Mouse (Mus musculus) megakaryocyte-erythroid progenitor cell, adult 5-6 weeks (primary cell): ENCODE measurements around the gene Hoxc5. TPM values are rescaled to one million over a fixed set of nuclear protein-coding genes. Genes with fewer than 3 reads are reported as not detected.

ENCODE experiments used
- ATAC-seq: replicated peaks from 2 replicates; pipeline ENCODE4 v1.8.0; 2016; ENCODE audit warnings: mild to moderate bottlenecking, inconsistent platforms; ENCODE audit not compliant: severe bottlenecking, poor library complexity, low FRiP score, low TSS enrichment
- total RNA-seq, 2 experiments: library from RNA; stranded (forward) in 1 of 2; stranded (reverse) in 1 of 2; fragments of 200-1000, 215-1000 nt in 1 of 2; fragments of >200 nt in 1 of 2; fragmentation: Nextera tagmentation in 1 of 2; gene quantifications; 2 replicates each; pipeline ENCODE4 v1.2.3; 2014 to 2017

Hoxc5 gene
- total RNA-seq, 2 experiments from 2014 or later: not detected

DNA sequence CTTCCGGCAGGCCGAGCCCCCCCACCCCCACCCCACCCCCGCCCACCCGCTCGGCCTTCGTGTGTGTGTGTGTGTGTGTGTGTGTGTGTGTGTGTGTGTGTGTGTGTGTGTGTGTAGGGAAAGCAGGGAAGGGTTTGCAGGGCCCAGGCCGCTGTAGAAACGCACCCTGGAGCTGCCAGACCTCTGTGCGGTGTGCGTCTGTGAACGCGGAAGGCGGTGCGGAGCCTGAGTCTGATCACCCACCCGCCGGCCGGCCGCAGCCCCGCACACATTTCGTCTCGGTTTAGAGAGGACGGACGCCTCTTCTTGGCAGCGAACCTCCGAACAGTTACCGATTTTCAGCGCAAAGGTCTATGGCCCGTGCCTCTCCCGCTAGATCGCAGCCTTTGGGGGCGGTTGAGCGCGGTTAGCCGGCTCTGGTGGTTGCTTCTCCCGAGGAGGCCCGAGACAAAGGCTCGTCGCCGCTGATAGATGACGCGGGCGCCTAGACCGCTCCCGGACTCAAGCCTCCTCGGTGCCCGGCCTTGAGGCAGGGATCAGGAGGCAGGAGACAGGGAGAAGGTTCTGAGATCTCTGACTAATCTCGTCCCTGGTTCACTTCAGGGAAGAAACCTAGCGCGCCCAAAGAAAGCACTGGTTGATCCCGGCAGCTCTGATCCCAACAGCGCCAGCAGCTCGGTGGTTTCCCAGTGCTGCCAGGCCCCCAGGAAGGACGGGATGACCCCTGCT is 24.3 kb upstream of the Hoxc5 start:
- no peak for ATAC-seq

DNA sequence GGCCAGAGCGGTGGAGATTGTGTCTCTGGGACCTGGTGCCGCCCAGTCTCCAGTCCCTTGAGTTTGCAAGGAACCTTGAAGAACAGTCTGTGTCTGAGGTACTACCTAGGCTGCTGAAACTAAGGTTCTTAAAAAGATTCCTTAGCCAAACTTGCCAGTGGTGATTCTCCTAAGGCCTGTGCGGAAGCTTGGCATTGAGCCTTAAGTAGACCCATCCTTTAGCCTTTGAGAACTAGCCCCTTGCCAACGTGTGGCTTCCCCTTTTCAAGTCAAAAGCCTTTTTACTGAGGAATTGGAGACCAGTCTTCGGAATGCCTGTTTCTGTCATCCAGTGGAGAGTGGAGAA is 23.8 kb upstream of the Hoxc5 start:
- ATAC-seq: no peak

DNA sequence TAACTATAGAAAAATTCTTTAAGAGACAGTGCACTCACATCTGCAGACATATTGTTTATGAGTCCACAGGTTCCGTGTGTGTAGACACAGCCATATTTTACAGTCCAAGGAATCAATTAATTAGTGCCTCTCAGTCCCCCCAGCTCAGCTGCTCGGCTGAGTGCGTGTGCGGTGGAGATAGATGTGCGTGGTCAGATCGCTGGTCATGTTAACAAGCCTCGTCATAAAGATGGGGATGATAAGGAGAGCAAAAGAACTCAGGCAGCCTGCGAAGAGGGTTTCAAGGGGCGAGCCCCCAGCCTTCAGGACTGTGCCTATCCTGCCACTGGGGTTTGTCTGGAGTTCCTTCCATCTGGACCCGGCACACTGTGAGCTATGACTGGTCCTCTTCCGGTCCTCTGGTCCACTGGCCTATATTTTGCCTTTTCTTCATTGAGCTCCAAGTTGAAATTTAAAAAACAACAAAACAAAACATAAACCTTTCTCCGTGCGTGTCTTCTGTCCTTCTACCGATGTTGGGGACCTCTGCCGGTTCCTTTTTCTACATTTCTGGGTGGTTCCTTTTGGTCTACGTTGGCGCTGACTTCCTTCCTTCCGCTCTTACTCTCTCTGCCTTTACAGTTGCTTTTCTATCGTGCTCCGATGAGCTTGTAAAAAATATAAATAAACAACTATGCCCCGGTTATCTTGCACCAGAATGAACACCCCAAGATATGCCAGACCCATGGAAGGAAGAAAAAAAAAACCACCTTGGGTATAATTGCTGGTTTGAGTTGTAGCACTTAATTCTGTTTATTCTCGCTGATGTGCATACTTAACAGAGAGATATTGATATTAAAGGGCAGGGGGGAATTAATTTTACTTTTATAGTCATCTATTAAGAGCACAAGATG is 21.8 kb upstream of the Hoxc5 start:
- ATAC-seq: no peak

DNA sequence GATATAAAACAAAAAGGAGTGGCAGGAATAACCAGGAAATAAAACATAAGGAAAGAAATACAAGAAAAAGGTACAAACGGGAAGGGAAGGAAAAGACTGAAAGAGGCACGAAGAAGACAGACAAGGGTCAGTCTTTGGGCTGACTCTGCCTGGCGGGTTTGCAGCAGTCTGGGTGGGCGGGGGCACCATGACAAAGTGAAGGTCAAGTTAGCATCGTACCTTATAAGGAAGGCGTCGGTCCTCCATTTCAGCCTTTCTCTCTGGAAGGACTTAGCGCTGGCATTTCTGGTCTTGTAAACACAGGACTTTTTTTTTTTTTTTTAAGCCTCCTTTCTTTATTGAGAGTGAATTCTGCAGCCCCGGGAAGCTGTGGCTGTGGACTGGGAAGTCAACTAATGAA is 20.0 kb upstream of the Hoxc5 start:
- ATAC-seq: no peak

DNA sequence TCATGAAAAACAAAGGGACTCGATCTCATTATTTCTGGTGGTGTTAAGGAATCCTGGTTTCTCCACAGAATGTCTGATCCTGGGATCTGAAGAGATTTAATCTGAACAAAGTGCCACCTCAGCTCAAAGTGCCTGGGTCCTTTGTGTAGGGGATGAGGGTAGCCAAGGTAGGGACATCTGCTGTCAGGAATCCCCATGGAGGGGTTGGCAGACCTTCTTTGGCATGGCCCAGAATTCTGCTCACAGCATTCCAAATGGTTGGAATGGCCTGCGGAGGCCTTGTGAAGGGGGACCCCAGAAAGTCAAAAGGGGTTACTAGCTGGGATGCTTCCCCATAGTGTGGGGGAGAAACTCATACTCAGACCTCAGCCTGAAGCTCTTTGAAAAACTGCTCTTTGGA is 18.4 kb upstream of the Hoxc5 start:
- ATAC-seq: no peak

DNA sequence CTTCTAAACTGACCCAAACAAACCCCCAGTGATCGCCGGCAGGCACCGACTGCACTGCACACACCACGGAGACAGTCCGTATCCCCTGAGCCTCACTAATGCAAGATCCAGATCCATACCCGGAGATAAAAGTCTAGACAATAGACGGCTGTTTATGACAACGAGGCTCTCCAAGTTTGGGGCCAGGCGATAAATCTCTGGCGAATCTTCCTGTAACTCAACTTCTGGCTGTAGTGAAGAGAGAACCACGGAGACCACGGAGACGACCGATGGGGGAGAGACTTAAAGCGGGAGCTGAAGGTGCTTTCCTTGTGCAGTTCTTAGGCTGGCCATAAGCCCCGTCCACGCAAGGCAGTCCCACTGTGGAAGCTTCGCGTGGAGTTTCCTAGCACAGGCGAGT is 17.5 kb upstream of the Hoxc5 start:
- ATAC-seq: no peak

DNA sequence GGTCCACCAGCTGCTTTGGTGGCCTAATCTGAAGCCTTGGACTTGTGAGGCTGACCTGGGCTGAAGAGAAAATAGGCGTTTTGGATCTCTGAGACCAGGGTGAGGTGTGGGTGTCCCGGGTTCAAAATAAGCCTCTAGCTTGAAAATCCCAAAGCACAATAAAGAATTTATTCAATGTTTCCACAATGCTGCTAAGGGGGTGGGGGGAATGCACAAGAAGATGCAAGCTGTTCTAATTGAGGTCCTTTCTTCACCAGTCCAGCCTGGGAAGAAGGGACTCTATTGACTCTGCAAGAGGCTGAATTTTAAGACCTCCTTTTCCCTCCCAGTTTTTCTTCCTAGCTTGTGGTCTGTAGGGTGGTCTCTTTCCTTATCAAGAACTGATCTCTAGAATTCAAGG is 16.4 kb upstream of the Hoxc5 start:
- no peak for ATAC-seq

DNA sequence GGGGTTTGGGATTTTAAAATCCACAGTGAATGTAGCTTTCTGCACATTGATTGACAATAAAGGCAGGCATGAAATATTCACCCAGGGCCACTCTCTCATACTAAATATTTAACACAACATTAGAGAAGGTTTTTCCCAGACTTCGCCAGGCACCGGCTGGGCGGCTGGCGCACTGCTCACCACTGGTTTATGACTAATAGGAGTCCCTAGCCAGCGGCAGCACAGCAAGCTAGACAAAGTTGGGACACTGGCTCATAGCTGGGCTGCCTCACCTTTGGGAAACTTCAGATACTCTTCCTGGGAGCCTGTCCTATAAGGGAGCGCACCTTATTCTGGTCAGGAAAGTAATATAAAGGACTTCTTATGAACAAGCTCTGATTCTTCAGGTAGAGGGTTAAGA is 13.7 kb upstream of the Hoxc5 start:
- no peak for ATAC-seq

DNA sequence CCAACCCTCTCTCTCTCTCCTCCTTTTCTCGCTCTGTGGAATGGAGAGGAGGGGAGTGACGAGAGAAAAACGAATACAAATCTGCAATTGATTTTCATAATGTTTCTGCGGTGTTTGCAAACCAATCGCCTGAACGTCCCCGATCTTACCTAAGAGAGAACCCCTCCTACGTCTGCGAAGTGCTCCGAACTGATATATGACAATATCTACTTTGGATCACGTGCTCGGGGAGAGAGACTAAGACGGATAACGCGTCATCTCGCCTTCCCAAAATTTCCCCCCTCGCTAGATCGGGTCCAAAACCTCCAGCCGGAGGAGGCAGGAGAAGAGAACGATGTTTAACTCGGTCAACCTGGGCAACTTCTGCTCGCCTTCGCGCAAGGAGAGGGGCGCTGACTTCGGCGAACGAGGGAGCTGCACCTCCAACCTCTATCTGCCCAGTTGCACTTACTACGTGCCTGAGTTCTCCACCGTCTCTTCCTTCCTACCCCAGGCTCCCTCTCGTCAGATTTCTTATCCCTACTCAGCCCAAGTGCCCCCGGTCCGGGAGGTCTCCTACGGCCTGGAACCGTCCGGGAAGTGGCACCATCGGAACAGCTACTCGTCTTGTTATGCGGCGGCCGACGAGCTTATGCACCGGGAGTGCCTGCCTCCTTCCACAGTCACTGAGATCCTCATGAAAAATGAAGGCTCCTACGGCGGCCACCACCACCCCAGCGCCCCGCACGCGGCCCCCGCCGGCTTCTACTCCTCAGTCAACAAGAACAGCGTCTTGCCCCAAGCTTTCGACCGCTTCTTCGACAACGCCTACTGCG is 12.8 kb upstream of the Hoxc5 start, which contains the start of gene Hoxc11:
TSS of gene Hoxc11 (plus strand) at position 236 of the 815 bp plus-strand sequence.
- 0 out of 2 replicates have a peak, but pooled peaks have one; percentile 41 for ATAC-seq

DNA sequence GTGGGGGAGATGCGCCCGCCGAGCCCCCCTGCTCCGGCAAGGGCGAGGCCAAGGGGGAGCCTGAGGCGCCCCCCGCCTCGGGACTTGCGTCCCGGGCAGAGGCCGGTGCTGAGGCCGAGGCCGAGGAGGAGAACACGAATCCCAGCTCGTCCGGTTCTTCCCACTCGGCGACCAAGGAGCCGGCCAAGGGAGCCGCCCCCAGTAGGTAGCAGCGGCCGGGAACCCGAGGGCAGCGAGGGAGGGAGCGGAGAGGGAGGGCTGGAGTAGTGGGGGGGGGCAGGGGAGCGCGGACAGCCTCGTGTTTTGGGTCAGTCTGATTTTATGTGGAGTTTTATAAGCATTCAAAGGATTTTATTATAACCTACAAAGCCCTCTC is 12.2 kb upstream of the Hoxc5 start:
- no peak for ATAC-seq

DNA sequence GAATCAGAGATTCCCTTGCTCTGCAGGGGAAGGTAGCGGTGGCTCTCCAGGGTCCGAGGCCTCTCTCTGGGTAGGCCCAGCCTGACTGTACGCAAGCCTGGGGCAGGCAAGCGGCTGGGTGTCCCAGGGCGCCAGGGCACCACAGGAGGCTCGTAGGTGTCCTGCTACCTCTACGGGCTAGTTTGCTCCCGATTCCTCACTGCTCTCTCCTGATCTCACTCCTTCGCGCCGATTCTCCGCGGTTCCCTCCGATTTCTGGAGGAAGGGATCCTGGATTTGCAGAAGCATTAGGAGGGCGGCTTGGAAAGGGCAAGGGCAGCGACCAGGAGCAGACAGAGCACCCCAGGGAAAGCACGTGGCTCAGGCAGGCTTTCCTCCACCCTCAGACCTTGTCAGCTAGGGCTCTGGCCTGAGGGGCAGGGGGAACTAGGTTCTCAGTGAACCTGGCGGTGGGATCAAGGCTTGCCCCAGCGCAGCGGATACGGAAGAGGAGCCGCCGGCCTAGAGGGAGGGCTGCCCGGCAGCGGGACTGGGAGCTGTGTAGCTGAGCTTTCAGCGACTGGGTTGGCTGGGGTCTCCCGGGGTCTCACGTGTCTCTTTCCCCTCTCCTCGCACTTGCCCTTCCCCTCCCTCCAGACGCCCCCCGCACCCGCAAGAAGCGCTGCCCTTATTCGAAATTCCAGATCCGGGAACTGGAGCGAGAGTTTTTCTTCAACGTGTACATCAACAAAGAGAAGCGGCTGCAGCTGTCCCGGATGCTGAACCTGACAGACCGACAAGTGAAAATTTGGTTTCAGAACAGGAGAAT is 11.2 kb upstream of the Hoxc5 start:
- no peak for ATAC-seq

DNA sequence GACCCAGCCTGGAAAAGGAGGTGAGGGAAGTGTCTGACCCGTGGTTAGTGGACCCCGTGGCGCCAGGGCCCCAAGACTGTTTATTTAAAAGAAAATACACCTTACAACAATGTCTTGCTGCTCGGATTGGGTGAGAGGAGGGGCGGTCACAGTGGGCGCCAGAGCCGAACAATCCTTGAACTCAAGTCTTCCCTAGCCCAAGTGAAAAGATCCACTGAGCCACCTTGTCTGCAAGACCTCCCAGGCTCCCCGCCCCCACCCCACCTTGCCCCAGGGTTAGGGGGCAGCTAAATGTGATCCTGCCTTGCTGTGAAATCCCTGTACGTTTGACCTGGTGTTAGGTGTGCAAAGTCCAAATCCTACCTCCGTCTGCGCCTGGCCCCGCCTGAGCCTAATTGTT is 10.3 kb upstream of the Hoxc5 start:
- ATAC-seq: no peak

DNA sequence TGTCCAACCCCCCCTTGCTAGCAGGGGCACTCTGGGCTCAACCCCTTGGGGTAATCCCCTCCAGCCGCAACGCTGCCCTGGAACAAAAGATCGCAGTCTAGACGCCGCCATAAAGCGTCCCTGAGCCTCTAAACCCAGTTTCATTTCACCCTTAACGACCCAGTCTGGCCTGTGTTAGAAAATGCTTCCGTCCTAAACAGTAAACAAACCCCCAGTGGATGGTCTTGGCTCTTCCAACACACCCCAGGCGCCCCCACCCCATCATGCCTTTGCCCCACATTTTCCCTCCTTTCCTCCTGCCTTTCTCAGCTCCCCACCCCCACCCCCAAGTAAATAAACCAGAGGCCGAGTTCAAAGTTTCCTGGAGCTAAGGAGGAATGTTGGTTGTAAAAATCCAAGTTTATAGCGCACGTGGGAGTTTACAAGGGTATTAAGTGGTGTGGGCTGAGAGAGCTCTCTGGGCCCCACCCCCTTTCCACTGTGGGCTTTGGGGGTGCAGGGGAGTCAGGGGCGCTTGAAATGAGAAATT is 7.5 kb upstream of the Hoxc5 start:
- ATAC-seq: no peak

DNA sequence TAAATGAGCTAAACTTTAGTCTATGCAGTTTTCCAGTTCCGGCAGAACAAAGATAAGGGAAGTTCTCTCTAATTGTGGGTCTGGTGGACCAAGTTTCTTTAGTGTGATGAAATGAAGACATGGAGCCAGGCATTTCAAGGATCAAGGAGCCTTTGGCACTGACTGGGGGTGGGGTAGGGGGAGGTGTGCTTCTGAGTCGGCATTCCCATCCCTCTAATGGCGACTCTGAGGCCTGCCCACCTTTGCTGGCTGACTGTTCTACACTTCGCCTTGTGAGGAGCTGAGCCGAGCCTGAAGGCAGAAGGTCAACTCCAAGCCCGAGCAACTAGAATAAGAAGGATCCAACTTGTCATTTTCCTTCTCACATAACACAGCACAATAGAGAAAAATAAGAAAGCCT is 5.5 kb upstream of the Hoxc5 start:
- no peak for ATAC-seq

DNA sequence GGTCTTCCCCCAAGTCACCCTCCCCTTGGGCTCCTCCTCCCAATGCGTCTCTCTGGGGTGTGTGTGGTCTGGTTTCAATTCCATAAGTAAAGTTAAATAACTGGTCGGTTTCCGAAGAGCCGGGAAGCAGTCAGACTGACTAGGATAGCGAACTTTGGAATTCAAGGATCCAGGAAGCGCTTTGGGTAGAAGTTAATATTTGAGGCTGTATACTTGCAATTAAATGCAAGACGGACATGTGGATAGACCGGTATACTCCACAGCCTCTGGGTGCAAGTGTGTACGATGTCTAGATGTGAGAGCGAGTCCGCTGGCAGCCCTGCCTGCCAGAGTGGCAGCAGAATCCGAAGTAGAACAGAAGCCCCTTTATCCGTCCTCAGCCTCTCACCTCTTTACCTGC is 4.8 kb upstream of the Hoxc5 start:
- ATAC-seq: no peak

DNA sequence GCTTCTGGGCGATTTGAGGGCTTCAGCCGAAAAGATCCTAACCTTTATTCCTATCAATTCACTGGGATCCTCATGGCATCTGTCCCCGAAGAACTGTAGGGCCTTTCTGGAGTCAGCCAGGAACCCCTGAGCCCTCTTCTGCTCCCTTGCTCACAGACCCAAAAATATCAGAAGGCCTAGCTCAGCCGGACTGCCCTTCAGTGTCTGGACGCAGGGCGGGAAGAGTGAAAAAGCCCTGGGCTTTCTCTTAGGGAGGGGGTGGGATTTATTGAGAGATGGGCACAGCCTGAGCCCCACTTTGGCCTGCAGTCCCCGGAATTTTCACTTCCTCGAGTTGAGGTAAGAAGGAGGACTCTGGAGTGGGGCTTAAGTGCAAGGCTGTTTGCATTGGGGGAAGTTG is 4.0 kb upstream of the Hoxc5 start:
- ATAC-seq: no peak

DNA sequence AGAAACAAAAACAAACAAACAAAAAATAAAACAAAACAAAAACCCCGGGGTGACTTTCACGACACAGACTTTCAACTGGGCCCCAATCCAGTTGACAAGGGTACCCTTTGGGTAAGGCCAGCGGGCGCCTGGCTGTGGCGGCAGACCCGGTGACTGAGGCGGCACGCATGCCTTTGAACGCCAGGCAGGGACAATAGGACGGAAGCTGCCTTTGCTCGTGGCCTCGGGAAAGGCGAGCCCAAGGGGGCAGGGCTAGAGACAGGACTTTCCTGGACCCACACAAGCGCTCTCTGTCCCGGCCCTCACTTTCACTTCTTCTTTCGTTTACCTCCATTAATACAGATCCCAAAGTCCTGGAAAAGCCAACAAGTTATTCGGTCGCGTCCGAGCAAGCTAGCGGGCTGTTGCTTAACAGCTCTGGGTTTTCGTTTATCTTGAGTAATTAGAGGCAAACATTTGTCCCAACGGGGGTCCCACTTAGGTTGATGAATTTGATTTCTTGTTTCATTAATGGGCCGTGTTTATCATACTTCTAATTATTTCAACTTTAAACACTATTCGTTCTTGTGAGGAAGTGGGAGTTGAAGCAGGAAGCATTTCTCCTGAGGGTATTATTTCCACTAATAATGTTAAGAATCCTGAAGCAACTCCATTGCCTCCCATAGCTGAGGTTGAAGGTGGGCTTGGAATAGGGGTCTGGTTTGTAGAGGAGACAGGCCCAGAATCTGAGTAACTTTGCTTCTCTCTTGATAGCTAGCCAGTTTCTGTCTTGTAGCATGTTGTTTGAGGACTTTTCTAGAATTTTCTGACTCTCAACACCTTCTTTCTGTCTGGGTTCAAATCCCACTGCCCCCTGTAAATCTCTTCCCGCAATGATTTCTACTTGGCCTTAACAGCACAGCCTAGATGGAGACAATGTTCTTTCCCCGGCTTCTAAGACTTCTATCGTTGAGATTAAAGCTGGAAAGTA is 3.3 kb upstream of the Hoxc5 start:
- ATAC-seq: no peak
